Mouse (Mus musculus): ENCODE data around the gene 4930519G04Rik. TPM values are rescaled to one million over a fixed set of nuclear protein-coding genes. Genes with fewer than 3 reads are reported as not detected.
"Not testable (repeated sequence)": the region's sequence is repeated elsewhere in the genome, so short reads cannot be mapped to it uniquely, and the experiment has no call there.

Gene 4930519G04Rik
- polyA plus RNA-seq, 1 experiment from 2014 or later = not detected

DNA sequence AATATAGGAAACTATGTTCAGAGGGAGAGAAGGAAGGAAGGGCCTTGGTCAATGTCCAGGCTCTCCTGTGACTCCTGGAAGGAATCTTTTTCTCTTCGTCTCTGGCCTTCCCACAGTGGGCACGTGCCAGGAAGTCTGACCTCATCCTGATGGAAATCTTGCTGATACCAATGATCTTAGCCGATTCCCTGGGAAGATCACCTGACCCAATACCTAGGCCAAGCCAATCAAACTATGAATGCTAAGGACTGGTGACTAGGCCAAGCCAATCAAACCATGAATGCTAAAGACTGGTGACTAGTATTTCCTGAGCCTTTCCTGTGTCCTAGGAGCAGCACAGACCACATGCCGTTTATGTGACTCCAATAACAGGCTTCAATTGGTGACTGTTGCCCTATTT lies 60.2 kb downstream of the 4930519G04Rik start:
- H3K27me3 ChIP-seq (ENCODE audit: insufficient read depth, low read length) = no peaks in the 10 kb centered on the region
- H3K27ac ChIP-seq (ENCODE audit: low read depth) = no peak overlapping the region
- 71% methylated on average over 4 of the region's 4 CpGs for WGBS
- DNase-seq = no peak
- H3K4me2 ChIP-seq = no peak overlapping the region
- no peak for ATAC-seq (ENCODE audit: insufficient read depth)
- H3K9ac ChIP-seq = no peak overlapping the region
- TF ChIP-seq CTCF (IDR thresholded peaks at IDR 0.05; ENCODE audit: low read depth) = no peak
- no peak overlapping the region for H3K4me3 ChIP-seq (ENCODE audit: low read depth, low read length)
- no peaks in the 10 kb centered on the region for H3K9me3 ChIP-seq (ENCODE audit: low read depth, low read length)
- H3K4me1 ChIP-seq (ENCODE audit: insufficient read depth) = no peaks in the 10 kb centered on the region
- H3K36me3 ChIP-seq (ENCODE audit: insufficient read depth) = no peaks in the 10 kb centered on the region

DNA sequence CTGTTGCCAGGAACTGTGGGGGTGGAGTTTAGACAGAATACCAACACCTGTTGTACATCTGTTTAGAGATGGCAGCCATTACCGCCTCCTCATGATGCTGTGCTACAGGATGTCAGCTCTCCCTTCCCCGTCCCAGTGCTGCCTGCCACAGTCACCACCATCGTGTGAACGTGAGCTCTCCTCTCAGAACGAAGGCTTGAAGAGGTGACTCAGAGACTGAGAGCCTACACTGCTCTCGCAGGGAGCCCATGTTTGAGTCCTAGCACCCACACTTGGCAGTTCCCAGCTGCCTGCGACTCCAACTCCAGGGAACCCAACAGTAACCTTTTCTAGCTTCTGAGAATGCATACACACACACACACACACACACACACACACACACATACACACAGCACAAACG lies 61.4 kb downstream of the 4930519G04Rik start:
- WGBS = 45% methylated on average over 8 of the region's 8 CpGs
- ATAC-seq (ENCODE audit: insufficient read depth) = no peak

DNA sequence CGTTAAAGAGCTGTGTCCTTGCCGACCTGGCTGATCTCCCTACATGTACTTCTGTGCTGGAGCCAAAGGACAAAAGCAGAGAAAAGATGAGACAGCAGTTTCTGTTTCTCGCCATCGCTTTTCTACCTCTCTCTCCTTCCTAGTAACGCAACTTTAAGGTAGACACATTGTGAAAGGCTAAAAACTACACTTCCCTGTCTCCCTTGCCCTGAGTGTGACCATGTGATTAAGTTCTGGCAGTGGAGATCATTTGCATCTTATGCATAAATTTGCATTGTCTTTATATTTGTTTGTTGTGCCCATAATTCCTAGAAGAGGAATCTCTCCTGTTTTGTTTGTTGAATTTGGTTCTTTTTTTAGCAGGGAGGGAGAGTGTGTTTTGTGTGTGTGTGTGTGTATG lies 62.4 kb downstream of the 4930519G04Rik start:
- DNase-seq (no peak), ATAC-seq (ENCODE audit: insufficient read depth) (no peak)
- Histone ChIP-seq H3K27me3 (ENCODE audit: insufficient read depth, low read length) (no peaks in the 10 kb centered on the region), H3K36me3 (ENCODE audit: insufficient read depth) (no peaks in the 10 kb centered on the region), H3K9me3 (ENCODE audit: low read depth, low read length) (no peaks in the 10 kb centered on the region), H3K27ac (ENCODE audit: low read depth) (no peak overlapping the region), H3K4me1 (ENCODE audit: insufficient read depth) (no peaks in the 10 kb centered on the region), H3K4me2 (no peak overlapping the region), H3K4me3 (ENCODE audit: low read depth, low read length) (no peak overlapping the region), H3K9ac (no peak overlapping the region)
- TF ChIP-seq CTCF (IDR thresholded peaks at IDR 0.05; ENCODE audit: low read depth) = no peak
- WGBS = 78% methylated on average over 5 of the region's 5 CpGs

More for the DNA sequence above, 61.4 kb downstream of the 4930519G04Rik start:
- Histone ChIP-seq H3K4me1 (ENCODE audit: insufficient read depth) (no peaks in the 10 kb centered on the region), H3K4me2 (no peak overlapping the region), H3K27ac (ENCODE audit: low read depth) (no peak overlapping the region), H3K9ac (no peak overlapping the region), H3K27me3 (ENCODE audit: insufficient read depth, low read length) (no peaks in the 10 kb centered on the region), H3K36me3 (ENCODE audit: insufficient read depth) (no peaks in the 10 kb centered on the region), H3K4me3 (ENCODE audit: low read depth, low read length) (no peak overlapping the region), H3K9me3 (ENCODE audit: low read depth, low read length) (no peaks in the 10 kb centered on the region)
- no peak for TF ChIP-seq CTCF (IDR thresholded peaks at IDR 0.05; ENCODE audit: low read depth)
- DNase-seq = no peak

DNA sequence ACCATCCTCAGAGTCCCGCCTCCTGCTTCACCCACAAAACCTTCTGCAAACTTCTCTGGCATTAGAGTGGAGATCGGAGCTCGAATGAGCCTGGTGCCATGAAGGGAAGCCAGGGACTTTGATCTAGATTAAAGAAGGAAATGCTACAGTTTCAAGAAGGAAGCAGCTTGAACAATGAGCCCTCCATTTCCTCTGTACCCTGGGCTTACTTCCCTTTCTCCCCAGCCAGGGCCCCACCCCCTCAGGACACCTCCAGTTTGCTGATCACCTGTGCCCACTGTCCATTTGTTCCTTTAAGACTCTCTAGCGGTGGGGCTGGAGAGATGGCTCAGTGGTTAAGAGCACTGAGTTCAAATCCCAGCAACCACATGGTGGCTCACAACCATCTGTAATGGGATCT lies 63.3 kb downstream of the 4930519G04Rik start:
- no peak overlapping the region for H3K9ac ChIP-seq
- H3K9me3 ChIP-seq (ENCODE audit: low read depth, low read length) = no peaks in the 10 kb centered on the region
- H3K4me1 ChIP-seq (ENCODE audit: insufficient read depth) = no peaks in the 10 kb centered on the region
- no peaks in the 10 kb centered on the region for H3K36me3 ChIP-seq (ENCODE audit: insufficient read depth)
- H3K4me2 ChIP-seq = no peak overlapping the region
- no peaks in the 10 kb centered on the region for H3K27me3 ChIP-seq (ENCODE audit: insufficient read depth, low read length)
- DNase-seq (no peak), ATAC-seq (ENCODE audit: insufficient read depth) (no peak)
- 79% methylated on average over 4 of the region's 4 CpGs for WGBS
- H3K4me3 ChIP-seq (ENCODE audit: low read depth, low read length) = no peak overlapping the region
- H3K27ac ChIP-seq (ENCODE audit: low read depth) = no peak overlapping the region
- no peak for TF ChIP-seq CTCF (IDR thresholded peaks at IDR 0.05; ENCODE audit: low read depth)

DNA sequence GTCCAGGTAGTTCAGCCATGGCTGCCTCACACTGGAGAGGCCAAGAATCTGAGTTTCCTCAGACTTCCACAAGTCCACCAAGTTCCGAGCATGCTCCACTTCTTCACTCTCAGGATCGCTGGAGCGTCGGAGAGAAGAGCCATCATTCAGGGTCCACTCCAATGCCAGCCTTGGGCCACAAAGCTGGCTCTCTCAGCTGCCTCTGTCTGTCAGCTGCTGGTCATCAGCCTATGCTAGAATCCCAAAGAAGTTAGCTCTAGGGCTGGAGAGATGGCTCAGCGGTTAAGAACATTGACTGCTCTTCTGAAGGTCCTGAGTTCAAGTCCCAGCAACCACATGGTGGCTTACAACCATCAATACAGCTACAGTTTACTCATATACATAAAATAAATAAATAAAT lies 63.9 kb downstream of the 4930519G04Rik start:
- ATAC-seq (ENCODE audit: insufficient read depth); H3K36me3 ChIP-seq (ENCODE audit: insufficient read depth); H3K27me3 ChIP-seq (ENCODE audit: insufficient read depth, low read length); H3K9me3 ChIP-seq (ENCODE audit: low read depth, low read length); H3K4me3 ChIP-seq (ENCODE audit: low read depth, low read length); H3K27ac ChIP-seq (ENCODE audit: low read depth); H3K4me1 ChIP-seq (ENCODE audit: insufficient read depth); DNase-seq; H3K9ac ChIP-seq; H3K4me2 ChIP-seq: not testable (repeated sequence)
- WGBS = 88% methylated on average over 5 of the region's 5 CpGs

DNA sequence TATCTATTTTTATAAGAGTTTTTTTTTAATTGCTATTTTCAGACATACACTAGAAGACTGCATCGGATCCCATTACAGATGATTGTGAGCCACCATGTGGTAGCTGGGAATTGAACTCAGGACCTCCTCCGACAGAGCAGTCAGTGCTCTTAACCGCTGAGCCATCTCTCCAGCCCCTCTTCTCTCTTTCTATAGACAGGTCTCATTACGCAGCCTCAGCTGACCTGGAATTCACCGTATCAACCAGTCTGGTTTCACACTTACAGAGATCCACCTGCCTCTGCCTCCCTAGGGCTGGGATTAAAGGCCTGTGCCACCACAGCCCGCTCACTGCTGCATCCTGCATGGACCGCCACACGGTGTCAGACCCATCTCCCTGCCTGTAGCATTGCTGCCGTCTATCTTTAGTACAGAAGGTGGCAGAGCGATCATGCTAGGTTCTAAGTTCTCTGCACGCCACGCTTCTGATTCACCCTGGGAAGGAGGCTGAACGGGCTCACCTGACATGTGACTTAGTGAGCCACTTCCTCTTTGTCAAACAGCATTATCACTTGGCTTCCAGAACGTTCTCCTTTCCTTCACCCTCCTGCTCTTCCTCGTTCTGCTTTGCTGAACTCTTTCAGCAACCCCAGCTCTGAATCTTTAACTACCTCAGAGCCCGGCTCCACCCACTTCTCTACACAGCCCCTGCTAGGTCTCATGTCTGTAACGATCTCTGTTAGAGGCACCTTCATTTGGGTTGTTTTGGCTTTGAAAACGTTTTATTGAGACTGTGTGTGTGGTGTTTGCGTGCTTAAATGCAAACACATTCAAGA lies 68.3 kb downstream of the 4930519G04Rik start:
- no peak overlapping the region for H3K27ac ChIP-seq (ENCODE audit: low read depth)
- no peak for TF ChIP-seq CTCF (IDR thresholded peaks at IDR 0.05; ENCODE audit: low read depth)
- H3K4me1 ChIP-seq (ENCODE audit: insufficient read depth) = peaks cover 5% of the 10 kb centered on the region; the same call in 1 of the 2 replicates
- H3K9ac ChIP-seq = no peak overlapping the region
- ATAC-seq (ENCODE audit: insufficient read depth) (peak; percentile 42; the same call in 1 of the 2 replicates), DNase-seq (no peak)
- H3K27me3 ChIP-seq (ENCODE audit: insufficient read depth, low read length) = no peaks in the 10 kb centered on the region
- 70% methylated on average over 19 of the region's 19 CpGs for WGBS
- H3K4me3 ChIP-seq (ENCODE audit: low read depth, low read length) = no peak overlapping the region
- H3K4me2 ChIP-seq = no peak overlapping the region
- H3K36me3 ChIP-seq (ENCODE audit: insufficient read depth) = no peaks in the 10 kb centered on the region
- H3K9me3 ChIP-seq (ENCODE audit: low read depth, low read length) = peaks cover 4% of the 10 kb centered on the region; the same call in 1 of the 2 replicates

DNA sequence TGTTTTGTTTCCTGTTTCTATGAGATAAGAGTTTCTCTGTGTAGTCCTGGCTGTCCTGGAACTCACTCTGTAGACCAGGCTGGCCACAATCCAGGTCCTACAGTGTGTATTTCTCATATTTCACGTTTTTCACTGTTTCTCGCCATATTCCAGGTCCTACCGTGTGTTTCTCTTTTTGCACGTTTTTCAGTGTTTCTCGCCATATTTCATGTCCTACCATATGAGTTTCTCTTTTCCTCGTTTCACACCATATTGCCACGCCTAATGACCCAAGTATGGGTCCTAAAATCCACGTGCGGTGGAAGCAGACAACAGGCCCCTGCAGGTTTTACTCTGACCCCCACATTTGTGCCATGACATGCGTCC lies 68.9 kb downstream of the 4930519G04Rik start:
- Histone ChIP-seq H3K9me3 (ENCODE audit: low read depth, low read length) (peaks cover 4% of the 10 kb centered on the region; the same call in 1 of the 2 replicates), H3K27me3 (ENCODE audit: insufficient read depth, low read length) (no peaks in the 10 kb centered on the region), H3K9ac (no peak overlapping the region), H3K4me1 (ENCODE audit: insufficient read depth) (peaks cover 5% of the 10 kb centered on the region; the same call in 1 of the 2 replicates), H3K27ac (ENCODE audit: low read depth) (no peak overlapping the region), H3K36me3 (ENCODE audit: insufficient read depth) (no peaks in the 10 kb centered on the region), H3K4me3 (ENCODE audit: low read depth, low read length) (no peak overlapping the region), H3K4me2 (no peak overlapping the region)
- WGBS = 64% methylated on average over 10 of the region's 10 CpGs
- ATAC-seq (ENCODE audit: insufficient read depth) = no peak
- no peak for TF ChIP-seq CTCF (IDR thresholded peaks at IDR 0.05; ENCODE audit: low read depth)
- peak; percentile 22 for DNase-seq

All from lung, embryonic 14.5 days (tissue).